Mouse (Mus musculus) A20 (cell line): ENCODE measurements around the gene Tmem258.
"Not testable (repeated sequence)": the region's sequence is repeated elsewhere in the genome, so short reads cannot be mapped to it uniquely, and the experiment has no call there.

ENCODE experiments used
- DNase-seq: peaks from one replicate; pipeline ENCODE4 v3.0.0-alpha.2; 2011; ENCODE audit warnings: low read depth, low spot score

Gene Tmem258

GRCm38 (mm10) chr19:10203848-10204615 lies at the start of gene Tmem258, which contains the start of gene Fen1:
Gene Tmem258, plus strand, starts transcription at chr19:10204014.
Gene Fen1, minus strand, starts transcription at chr19:10204169.
- DNase-seq: peak; percentile 93

DNA sequence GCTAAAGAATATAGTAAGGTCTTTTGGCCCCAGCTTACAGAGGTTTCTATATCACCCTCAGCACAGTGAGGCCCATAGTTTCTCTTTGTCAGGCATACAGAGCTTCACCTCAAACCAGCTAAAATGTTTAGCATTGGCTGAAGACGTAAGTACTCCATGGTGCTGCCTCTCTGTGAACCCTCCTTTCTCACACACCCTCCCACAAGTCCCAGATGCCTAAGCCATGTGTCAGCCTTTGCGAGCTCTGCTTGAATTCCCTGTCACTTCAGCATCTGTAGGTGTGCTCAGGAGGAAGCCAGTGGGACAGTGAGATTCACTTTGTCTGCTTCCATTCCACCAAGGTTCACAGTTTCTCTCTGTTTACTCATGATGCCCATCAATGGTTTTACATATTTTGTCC lies 46.1 kb upstream of the Tmem258 start:
- DNase-seq: no peak

- DNase-seq: no peak
Measured at GRCm38 (mm10) chr19:10163896-10164295, 39.9 kb upstream of the Tmem258 start.

DNA sequence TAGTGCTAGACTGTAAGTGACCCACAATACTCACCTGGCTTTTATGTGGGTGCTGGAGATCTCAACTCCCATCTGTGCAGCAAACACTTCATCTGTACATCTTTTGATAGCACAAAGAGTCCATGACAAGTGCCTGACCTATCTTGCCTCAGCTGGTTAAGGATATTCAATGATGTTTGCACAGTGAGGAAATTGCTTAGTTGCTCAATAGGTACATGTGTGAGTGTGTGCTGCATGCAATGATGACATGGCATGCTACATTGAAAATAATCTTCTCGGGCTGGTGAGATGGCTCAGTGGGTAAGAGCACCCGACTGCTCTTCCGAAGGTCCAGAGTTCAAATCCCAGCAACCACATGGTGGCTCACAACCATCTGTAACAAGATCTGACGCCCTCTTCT lies 37.9 kb upstream of the Tmem258 start:
- not testable (repeated sequence) for DNase-seq

GRCm38 (mm10) chr19:10167112-10167511 lies 36.7 kb upstream of the Tmem258 start:
- no peak for DNase-seq

DNA sequence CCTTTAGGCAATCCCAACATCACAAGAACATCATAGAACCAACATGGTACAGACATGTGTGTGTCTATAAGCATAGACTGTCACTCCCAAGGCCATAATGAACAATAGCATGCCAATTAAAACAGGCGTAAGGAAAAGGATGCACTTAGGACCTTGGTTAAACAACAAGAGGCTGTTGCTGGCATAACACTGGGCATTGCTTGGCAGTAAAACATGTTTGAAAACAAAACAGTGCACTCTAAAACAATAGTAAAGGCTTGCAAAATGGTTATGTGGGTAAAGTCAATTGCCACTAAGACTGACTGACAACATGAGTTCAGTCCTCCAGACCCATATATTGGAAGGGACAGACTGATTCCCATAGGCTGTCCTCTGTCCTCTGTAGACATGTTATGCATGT lies 35.9 kb upstream of the Tmem258 start:
- no peak for DNase-seq

DNA sequence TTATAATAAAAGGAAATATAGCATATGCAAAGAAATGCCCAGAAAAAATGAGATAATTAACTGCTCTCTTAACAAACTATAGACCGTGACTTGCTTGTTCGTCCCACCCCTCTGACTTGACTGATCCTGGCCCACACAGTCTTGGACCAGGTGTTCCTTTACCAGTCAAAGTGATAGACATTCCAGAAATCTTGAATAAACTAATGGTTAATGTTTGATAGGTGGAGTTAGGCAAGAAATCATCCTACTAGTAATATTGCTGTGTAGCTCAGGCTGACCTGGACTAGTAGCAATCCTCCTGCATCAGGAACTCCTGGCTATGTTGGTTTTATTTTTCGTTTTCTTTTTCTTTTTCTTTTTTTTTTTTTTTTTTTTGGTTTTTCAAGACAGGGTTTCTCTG lies 35.4 kb upstream of the Tmem258 start:
- no peak for DNase-seq

DNA sequence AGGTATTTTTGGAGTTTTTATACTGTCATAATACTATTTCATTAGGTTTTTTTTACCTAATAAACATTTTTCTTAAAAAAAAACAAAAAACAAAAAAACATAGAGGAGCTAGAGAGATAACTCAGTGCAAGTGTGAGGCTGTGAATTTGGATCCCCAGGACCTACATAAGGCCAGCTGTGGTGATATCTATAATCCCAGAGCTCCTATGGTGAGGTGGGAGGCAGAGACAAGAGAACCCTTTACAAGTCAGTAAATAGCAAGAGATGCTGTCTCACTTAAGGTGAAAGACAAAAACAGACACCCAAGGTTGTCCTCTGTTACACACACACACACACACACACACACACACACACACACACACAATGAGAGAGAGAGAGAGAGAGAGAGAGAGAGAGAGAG lies 34.6 kb upstream of the Tmem258 start:
- DNase-seq: no peak

- DNase-seq: not testable (repeated sequence)
Measured at GRCm38 (mm10) chr19:10169692-10170330, 34.0 kb upstream of the Tmem258 start.

DNA sequence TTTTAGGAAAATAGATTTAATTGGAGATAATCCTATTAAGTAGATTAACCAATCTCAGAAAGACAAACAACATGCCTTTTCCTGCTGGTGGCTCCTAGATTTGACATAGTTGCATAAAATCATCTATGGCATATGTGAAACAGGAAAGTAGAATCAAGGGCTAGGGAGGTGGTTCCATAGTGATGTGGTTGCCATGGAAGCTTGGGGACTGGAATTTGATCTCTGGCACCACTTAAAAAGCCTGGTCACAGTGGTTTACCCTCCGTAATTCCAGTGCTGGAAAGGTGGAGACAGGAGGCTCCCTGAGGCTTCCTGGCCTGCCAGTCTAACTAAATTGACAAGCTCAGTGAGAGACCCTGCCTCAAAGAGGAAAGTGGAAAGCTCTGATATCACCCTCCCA lies 33.3 kb upstream of the Tmem258 start:
- no peak for DNase-seq

DNA sequence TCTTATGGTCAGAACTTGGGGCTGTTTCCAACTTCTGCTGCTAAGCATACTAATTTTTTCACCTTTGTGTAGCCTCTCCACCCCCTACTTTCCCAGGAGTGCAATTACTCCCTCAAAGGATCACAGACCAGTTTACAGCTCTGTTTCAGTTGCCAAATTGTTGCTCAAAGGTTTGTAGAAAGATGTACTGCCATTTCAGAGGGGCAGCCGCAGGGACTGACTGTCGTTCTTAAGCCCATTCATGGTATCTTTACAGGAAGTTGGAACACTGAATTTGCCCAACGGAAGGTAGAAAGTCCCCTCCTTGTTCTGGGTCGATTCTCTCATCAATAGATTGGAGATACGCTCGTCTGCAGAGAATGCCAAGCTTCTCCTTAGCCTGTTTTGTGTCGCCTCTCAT lies 32.5 kb upstream of the Tmem258 start:
- no peak for DNase-seq

- peak; percentile 56 for DNase-seq
Measured at GRCm38 (mm10) chr19:10171846-10172245, 32.0 kb upstream of the Tmem258 start.

GRCm38 (mm10) chr19:10173116-10173718 lies 30.6 kb upstream of the Tmem258 start:
- peak; percentile 38 for DNase-seq

DNA sequence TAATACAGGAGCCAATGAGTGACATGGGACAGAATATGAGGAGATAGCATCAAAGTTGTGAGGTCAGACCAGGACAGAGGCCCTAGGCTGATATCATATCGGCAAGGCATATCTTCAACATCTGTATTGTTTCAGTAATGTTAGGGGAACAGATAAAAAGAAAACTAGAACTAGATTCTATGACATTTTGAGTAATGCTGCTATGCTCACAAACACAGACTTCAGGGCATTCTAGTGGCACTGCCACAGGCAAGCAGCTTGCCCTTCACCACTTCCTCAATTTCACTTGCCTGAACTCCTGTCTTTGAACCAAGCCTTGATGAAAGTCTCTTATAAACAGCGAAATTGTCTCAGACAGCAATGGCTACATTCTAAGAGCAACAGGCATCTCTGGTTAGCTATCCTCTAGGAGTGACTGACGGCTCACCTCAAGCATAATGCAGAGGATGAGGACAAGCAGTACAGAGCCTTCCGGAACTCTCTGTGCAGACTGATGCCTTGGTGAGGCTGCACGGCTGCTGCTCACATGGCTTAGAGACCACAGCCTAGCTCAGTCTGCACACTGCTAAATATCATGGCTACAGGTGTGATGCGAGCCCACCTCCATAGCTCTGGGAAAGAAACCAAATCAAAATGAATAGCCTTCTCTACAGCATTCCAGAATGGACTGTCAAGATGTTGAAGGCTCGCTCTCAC lies 29.8 kb upstream of the Tmem258 start:
- DNase-seq: peak; percentile 69

DNA sequence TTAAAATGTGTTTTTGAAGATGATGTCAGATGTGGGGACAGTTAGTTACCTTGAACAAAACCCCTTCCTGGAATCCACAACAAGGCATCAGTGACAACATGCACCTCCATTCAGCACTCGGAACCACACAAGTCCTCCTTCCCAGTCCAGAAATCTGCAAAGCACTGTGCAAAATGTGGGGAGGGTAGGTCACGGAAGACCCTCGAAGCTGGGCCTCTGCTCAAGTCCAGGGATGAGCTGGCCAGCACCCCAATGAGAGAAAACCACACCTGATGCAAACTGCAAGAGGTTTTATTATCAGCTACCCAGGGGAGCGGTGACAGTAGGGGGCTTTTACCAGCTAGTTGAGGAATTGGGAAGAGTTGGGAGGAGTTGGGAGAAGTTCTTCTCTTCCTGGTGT lies 28.9 kb upstream of the Tmem258 start:
- no peak for DNase-seq

DNA sequence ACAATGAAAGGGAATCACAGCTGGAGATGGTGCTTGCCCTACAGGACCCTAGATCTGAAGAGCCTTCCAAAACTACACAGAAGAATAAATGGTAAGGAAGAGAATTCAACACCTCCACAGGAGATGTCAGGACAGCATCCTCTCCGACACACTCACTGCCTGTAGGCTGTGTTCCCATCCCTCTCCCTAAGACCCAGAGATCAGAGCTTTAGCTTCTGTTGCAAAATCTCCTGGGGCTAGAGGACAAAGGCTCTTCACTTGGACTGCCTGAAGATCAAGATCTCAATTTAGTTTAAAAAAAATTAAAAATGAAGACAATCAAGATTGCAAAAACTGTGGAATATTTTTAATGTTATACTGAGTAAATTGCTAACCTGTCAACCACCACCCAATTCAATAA lies 27.3 kb upstream of the Tmem258 start:
- no peak for DNase-seq

GRCm38 (mm10) chr19:10176941-10177372 lies 26.9 kb upstream of the Tmem258 start:
- DNase-seq: no peak

- no peak for DNase-seq
Measured at GRCm38 (mm10) chr19:10181225-10181624, 22.6 kb upstream of the Tmem258 start.

- no peak for DNase-seq
Measured at GRCm38 (mm10) chr19:10182142-10182541, 21.7 kb upstream of the Tmem258 start.

GRCm38 (mm10) chr19:10182670-10183298 lies 21.0 kb upstream of the Tmem258 start, which contains the start of gene Fads1:
Gene Fads1, plus strand, starts transcription at chr19:10182888.
- peak; percentile 95 for DNase-seq

DNA sequence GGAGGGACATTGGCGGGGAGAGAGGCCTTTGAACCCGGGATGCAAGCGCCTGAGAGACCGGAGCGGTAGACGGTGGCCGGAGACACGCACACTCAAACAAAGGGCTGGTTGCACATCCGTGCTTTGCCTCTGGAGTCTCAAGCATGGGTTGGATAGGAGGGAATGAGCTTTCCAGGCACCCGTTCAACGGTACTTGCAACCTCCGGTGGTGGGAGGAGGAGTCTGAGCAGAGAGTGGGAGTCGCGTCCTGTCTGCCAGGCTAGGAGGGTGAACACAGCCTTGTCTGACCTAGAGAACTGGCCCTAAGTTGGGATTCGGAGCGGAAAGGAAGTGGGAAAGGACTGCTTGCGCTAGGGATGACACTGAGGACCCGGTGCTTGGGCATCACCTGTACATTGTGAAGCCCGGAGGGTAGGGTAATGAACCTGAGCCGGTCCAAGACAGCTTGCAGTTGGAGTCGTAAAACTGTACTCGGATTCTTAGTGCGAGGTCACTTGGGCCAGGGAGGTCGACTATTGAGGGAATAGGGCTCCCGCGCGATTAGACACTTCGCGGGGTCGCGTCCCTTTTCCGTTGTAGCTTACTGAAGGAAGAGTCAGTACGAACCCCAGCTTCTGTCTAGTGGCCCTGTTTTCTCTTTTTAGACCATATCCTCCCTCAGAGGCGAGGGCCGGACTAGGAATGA lies 20.4 kb upstream of the Tmem258 start:
- DNase-seq: no peak
